Mouse (Mus musculus): Measurements from ENCODE around the gene Cd160.

Cd160 gene

DNA sequence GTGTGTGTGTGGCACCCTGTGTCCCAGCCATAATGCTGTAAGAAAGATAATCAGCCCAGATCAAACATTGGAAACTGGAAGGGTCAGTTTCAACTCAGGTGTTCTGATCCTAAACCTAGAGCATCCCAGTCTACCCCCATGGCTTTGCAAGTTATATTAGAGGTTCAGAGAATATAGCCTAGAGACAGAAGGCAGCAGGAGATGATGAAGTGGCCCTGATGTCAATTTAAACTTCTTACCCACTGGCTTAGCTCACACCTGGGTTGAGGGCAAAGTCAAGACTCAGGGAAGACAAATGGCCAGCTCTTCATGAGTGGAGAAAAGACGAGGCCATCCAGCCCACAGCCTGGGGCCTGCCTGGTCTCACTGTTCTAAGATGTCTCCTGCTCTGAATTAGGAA, at the start of gene Cd160, which contains the start of gene Pdzk1:
Cd160 (minus strand) TSS at position 368 of the 400 bp plus-strand sequence.
Pdzk1 (plus strand) TSS at position 301 of the 400 bp plus-strand sequence.
- DNase-seq (ENCODE audit: low read depth): no peak

DNA sequence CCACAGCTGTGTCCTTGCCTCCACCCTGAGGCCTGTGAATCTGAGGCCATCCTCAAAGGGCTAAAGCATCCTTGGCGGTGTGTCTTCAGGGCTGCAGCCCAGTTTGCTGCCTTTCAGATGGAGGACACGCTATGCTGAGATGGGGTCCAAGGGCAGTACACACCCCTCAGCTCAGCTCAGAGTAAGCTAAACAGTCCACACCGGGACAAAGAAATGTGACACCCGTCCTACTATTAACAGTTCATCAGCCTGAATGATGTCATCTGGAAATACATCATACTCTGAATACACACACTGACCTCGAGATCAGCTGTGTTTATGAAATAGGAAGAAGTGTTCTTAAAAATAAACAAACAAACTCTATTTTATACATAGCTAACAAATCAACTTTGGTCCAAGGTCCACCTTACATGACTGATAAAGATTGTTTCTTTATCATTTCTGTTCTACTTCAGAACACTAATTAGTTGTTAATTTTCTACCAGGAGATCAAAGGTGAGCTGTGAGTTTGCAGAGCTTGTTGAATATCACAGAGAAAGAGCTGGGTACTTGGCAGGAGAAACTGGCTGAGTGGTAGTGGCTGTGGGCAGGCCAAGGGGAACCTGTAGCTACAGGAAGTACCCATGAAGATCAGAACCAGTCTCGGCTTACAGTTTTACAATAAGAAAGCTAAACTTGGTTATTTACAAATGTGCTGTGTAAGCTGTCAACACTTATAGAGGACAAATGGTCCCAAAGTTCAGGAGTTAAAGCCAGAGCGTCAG, 45.8 kb upstream of the Cd160 start:
- DNase-seq (ENCODE audit: low read depth): no peak

DNA sequence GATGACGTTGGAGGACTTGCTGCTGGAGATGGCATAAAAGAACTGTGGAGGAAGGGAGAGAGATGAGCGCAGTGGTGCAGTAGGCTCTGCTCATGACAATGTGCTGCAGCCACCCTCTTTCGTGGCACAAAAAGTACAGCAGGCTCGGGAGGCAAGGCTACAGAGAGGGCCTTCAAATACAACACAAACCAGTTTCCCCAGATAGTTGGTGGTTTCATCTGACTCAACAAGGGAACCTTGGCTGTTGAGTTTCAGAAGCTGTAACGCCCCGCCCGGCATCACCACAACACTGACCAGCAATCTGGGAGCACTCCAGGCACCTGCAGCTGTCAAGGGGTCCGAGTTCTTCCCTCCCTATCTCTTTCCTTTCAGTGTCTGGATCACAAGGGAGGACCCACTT, 43.4 kb upstream of the Cd160 start:
- no peak for DNase-seq (ENCODE audit: low read depth)

DNA sequence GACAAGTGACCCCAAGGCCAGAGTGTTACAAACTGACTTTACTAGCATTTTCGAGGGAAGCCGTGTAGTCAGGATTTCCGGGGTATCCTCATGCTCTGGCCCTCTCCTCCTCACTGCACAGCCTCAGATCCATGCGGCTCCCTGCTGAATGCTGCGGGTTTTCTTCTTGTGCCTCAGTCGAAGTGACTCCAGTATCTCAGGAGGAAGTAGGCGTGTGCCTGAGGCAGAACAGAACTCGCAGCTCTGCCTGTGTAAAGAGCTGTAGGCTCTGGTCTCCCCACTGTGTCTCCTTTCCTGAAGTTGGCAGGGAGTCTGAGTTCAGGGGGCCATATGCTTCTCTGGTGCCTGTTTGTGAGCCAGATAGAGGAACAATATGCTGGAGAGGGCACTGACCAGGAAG, 41.9 kb upstream of the Cd160 start:
- DNase-seq (ENCODE audit: low read depth): no peak

DNA sequence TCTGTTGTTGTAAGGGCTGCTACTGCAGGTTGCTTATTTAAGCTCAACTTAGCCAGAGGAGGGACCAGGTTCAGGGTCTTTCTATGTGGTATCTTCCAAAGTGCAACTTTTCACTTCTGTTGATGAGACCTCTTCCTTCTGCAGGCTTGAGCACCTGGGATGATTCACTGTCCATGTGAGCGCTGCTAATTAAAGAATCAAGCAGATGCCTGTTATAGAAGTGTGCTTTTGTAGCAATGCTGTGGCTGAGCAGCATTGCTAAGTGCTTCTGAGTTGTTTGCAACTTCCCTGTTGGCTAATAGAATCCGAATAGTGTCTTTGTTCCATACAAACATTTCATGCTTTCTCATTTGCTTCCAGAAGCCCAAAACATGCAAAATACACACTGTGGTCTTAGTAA, 41.1 kb upstream of the Cd160 start:
- DNase-seq (ENCODE audit: low read depth): no peak

DNA sequence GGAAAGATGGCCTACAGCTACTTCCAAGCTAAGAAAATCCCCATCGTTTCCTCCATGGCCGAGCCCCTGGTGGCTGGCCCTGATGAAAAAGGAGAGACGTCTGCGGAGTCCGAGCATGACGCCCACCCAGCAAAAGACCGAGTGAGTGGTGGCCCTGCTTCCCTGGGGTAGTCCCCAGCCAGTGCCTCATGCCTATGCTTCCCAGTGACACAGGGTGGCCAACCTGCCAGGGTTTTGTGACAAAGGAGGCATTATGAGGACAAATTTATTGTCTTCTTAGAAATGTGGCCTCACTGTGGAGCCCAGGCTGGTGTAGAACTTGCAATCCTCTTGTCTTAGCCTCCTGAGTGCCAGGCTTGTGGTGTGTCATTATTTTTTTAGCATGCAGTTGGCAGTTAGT, 39.9 kb upstream of the Cd160 start:
- DNase-seq (ENCODE audit: low read depth): no peak

DNA sequence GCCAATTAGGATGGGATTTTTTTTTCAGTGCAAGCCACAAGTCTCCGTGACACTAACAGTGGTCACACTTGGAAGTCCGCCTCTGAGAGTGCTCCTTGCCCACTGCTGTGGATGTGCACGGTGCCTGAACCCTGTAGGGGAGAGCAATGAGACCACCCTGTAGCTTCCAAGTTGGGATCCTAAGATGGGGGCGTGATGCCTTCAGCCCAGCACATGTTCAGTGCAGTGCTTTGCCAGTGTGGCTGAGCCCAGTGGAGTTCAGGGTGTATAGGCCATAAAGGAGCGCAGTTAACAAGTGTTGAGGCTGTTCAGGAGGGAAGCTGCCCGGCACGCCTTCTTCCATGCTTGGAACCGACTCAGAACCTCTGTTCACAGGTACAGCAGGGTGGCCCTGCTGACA, 39.4 kb upstream of the Cd160 start:
- no peak for DNase-seq (ENCODE audit: low read depth)

DNA sequence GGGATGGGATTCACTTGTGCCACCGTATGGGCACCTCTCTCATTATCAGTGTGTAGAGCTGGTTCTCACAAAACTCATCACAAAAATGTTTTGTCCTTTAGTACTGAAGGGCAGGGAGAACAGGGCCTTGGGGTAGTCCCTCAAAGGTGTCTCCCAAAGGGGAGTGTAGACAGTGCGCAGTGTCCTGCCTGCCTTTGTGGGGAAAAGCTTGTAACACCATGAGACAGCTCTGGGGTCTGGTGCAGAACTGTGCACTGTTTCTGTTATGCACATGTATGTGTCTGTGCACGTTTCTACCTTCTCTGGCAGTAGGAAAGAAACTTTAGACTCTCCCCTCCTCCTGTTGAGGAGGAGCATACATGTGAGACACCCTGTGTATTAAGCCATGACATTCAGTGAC, 38.7 kb upstream of the Cd160 start:
- no peak for DNase-seq (ENCODE audit: low read depth)

DNA sequence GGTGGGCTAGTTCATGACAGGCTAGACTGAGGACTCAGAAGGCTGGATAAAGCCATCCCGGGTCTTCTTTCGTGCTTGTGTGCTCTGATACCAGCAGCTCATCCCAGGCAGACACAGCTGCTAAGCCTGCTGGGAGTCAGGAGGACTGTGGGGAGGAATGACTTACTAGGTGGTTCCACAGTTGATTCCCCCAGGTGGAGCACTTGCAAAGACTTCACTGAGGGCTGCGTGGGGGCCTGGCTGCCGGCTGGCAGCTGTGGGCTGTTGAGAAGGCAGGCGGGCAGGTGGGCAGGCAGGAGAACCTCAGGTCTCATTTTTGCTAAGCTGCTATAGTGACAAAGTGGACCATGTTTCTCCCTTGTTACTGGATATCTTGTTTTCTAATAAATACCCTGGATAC, 31.3 kb upstream of the Cd160 start:
- DNase-seq (ENCODE audit: low read depth): no peak

DNA sequence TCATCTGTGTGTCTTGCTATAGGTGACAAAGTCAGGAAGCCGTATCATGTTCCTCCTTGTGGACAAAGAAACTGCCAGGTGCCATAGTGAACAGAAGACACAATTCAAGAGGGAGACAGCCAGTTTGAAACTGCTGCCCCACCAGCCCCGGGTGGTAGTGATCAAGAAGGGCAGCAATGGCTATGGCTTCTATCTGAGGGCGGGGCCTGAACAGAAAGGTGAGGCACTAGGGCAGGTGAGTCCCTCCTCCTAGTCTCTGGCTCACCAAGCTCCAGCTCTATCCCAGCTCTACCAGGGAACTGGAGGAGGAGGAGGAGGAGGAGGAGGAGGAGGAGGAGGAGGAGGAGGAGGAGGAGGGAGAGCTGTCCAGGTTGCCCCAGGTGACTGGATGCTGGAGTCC, 26.7 kb upstream of the Cd160 start:
- DNase-seq (ENCODE audit: low read depth): no peak

DNA sequence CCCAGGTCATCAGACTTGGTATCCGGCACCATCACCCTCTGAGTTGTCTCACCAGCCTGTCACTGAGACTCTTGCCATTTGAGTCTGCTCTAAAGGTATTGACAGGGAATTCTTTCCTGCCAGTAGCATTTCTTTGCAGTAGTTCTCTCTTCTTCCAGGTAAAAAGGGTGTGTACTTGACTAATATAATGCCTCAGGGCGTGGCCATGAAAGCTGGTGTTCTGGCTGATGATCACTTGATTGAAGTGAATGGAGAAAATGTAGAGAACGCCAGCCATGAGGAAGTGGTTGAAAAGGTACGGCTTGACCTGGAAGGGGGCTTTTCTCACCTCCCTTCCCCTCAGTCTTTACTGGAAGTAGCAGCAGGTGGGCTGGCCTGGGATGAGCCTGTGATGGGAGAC, 25.2 kb upstream of the Cd160 start:
- no peak for DNase-seq (ENCODE audit: low read depth)

DNA sequence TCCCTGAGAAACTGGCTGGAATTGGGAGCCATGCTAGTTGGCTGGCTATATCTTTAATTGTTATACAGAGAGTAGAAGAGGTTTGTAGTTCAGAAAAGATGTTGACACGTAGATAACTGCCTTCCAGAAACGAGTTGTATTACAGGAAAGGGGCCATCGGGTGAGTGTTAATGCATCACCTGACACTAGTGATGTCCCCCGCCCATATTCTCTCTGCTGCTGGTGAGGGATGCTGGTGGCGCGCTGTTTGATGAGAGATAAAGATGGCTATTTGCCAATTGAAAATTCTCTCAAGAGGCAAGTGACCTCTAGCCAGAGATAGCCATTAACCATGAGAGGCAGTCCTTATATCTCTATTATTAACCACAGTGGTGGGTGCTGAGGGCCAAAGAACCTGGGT, 23.4 kb upstream of the Cd160 start:
- no peak for DNase-seq (ENCODE audit: low read depth)

DNA sequence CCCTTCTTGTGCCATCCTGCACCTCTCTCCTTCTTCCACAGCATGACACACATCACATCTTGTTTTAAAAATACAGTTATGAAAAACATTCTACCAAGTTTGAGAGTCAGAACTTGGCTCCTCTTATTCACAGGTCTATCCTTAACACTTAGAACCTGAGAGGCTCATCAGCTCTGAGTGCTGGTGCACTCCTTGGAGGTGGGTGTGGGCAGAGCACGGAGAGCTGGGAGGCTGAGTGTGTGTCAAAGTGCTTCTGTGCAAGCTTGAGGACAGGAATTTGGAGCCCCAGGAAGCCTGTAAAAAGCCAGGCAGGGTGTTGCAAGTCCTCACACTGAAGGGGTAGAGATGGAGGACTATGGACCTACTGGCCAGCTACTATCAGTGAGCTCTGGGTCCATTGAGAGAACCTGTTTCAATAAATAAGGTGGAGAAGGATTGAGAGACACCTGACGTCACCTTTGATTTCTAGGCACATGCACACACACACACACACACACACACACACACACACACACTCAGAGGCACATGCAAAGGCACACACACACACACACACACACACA, 20.1 kb upstream of the Cd160 start:
- DNase-seq (ENCODE audit: low read depth): no peak

DNA sequence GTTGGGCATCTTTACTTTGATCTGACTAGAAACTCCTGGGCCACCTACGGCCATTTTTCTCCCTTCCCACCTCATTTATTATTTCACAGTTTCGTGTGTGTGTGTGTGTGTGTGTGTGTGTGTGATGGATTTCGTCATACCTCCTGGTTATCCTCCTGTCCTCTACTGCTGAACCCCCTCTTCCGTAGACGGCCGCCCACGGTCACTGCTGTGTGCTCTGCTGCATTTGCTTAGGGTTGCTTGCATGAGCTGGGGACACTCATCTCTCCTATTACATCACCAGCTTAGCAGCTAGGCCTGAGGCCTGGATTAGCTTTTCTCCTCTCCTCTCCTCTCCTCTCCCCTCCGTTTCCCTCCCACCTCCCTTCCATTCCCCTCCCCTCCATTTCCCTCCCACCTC, 19.3 kb upstream of the Cd160 start:
- DNase-seq (ENCODE audit: low read depth): no peak

DNA sequence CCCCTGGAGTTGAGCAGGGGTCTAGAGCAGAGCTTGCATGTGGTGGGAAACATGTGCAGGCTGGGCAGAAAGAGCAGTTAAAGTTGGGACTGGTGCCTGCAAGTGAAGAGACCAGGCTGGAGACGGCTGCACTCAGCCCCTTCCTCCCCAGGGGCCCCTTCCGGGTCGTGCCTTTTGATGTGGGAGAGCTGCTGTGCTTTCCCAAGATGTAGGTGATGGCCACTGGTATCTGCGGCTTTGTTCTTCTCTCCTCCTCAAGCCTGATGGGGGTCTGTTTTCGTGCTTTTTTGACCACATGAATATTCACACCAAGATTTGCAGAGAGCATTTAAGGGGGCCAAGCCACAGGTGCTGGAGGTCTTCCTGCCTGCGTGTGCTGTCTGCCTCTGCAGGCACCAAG, 18.5 kb upstream of the Cd160 start:
- no peak for DNase-seq (ENCODE audit: low read depth)

DNA sequence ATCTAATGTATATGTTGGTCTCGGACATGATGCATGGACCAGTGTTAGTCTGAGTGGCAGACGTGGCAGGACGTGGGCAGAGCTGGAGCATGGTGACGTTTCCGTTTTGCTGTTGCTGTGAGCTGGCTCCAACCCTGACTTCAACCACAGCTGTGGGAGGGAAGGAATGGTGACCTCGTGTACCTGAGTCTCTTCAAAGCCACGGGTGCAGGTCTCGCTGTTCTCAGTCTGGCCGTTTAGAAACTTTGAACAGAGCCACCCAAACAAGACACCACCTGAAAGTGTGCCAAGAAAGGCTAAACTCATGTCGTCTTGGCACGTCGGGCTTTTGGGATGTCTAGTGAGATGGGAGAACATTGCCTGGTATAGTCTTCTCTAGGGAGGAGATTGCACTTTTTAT, 17.8 kb upstream of the Cd160 start:
- no peak for DNase-seq (ENCODE audit: low read depth)

DNA sequence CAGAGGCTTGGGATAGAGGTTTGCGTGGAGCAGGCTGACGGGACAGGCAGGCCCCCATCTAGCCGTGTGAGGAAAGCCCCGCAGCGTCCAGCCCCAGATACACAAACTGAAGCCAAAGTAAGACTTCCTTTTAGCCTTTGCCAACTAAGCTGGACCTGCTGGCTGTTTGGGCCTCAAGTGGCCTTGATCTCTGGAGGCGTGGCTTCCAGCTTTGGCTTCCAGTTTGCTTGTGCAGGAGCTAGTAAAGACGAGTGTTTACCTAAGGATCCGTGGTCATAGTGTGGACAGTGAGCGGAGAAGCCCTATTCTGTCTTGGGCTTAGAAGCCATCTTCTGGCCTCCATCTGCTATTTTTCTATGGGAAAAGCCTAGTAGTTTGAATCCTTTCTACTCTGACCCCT, 16.7 kb upstream of the Cd160 start:
- DNase-seq (ENCODE audit: low read depth): no peak

DNA sequence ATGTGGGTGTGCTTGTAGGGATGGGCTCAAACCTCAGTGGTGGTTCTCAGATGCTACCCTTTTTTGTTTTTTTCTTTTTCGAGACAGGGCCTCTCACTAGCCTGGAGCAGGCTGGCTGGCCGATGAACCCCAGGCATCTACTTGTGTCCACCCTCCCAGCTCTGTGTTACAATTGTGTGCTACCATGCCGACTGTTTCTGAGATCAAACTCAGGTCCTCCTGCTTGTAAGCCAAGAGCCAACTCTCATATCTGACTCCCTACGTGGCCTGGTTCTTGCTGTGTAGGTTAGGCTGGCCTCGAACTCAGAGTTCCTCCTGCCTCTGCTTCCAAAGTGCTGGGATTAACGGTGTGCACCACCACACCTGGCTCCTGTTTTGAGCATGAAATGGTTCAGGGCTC, 16.0 kb upstream of the Cd160 start:
- no peak for DNase-seq (ENCODE audit: low read depth)

DNA sequence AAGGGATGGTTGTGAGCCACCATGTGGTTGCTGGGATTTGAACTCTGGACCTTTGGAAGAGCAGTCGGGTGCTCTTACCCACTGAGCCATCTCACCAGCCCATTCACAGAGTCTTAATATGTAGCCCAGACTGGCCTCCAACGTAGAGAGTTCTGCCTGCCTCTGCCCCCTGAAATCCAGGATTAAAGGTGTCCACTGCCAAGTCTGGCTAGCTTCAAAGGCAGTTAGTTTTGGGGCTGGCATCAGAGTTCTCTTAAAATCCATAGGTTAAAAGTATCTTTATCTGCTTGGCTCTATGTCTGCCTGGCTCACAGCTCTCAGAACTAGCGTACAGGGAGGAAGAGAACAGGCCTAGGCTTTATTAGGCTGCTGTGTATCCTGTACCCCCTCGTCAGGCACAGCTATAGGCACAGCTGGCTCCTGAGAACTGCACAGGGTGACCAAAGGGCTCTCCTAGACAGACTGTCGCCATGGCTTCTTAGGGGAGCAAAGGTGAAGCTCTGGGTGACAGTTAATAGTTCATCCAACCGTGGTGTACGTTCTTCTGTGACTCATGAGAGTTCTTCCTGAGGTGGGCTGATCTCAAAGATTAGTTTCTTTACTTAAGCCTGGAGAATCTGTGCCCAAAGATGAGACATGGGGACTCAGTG, 10.0 kb upstream of the Cd160 start:
- DNase-seq (ENCODE audit: low read depth): no peak

DNA sequence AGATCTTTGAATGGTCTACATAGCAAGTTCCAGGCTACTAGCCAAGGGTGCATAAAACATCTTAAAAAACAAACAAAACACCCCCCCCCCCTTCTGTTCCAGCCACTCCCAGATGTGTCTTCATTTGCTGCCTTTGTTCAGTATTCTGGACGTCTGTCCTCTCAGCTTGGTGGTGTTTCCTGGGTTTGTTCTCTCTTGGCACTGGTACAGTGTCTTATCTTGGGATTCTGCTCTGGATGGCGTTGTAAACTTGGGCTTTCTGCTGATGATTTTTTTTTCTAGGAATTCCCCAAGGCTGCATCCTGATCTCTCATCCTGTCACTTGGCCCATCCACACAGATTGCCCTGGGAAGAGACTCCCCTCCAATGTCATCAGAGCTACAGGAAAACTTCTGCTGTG, 7.3 kb upstream of the Cd160 start:
- DNase-seq (ENCODE audit: low read depth): no peak

DNA sequence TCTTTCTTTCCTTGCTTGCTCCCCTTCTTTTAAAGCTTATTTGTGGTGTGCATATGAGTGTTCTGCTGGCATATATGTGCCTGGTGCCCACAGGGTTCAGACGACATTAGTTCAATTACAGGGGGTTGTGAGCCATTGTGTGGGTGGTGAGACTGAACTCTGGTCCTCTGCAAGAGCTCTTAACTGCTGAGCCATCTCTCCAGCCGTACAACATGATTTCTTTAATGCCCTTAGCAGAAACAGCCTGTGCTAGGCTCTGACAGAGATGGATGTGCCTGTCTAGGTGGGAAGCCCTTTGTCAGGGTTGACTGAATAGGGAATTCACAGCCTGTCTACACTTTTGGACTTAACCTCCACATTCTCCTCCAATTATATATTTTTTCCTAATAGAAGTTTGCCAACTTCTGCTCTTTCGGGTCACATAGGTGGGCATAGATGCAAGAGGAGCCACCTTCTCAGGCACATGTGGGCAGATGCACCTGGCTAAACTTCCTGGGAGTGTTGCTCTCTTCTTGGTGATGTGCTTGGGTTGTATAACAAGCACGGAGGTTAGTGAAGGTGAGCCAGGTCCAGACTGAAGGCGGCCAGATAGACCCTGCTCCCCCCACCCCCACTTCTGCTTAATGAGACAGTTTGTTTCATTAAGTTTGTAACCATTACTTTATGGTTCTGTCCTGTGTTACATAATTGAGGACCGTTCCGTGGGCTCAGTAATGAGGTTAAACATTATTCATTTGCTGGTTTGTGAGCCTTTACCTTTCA, 5.6 kb upstream of the Cd160 start:
- DNase-seq (ENCODE audit: low read depth): no peak

DNA sequence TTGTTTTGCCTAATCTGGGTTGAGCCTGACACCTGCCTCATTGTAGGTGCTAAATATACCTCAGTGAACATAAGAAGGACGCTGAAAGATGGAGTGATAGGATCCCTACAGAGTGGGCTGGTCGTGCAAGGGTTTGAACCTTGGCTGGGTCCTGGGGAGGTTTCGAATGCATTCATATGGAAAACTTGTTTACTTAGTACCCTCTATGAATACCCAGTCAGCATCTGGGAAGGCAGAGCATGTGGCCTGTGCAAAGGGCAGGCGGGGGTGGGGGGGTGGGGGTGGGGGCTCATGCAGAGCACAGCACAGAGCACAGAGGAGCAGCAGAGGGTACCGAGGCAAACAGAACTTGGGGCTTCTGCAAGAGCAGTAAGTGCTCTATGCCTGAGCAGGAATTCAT, 3.8 kb upstream of the Cd160 start:
- DNase-seq (ENCODE audit: low read depth): no peak

DNA sequence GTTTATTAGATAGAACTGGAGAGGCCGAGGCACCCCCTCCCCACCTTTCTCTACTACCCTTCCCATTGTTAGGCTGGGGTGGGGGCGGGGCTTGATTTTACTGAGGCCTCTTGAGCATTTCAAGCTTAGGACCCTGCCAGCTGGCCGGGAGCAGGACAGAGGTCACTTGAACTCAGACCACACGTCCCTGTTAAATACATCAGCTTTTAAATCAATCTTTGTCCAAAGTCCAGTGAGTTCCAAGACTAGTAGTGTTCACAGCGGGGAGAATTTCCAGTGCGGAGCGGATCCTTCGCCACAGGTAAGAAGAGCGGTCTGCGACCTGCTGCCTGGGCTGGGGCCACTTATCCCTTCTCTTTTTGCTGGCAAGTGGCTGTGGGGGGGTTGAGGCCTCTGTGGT, 705 bp upstream of the Cd160 start:
- no peak for DNase-seq (ENCODE audit: low read depth)
